ENCODE assay signal across 14 mouse cellular contexts in the genomic region with DNA sequence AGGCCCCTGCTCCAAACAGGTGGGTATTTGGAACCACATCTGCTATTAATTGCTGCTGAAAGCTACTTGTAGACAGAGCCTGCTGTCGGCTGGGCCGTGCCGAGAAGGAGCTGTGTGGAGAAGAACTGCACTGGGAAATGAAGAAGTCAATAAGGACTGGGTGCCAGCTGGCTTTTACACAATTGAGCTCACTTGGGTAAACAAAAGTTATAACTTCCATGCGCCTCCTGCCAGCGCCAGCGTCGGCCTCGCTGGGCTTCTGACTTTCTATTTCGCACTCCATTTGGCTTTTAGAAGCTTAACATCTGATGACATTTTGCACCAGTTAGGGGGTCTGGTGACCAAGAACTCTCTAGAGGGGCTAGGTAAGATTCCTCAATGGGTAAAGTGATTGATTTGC.
DNase-seq lines count a peak whose midpoint lies in the region; ATAC-seq lines count a peak whose summit lies in the region.
"Had no signal": no experiment of that assay in that cellular context is flagged by ENCODE, and none has a peak within 500 bp of the region (broad histone marks: within the 10 kb centered on the region; RNA-seq: fewer than 3 reads in every experiment).

No protein-coding gene starts in this region.

- H3K27ac ChIP-seq in limb, embryonic 11.5 days (replicated peaks; ENCODE audit: low read depth, low read length) = no peak overlapping the region
- H3K27ac ChIP-seq: forebrain, embryonic 13.5 days; hindbrain, embryonic 15.5 days; limb, embryonic 15.5 days had no signal

- no peak for ATAC-seq in limb, embryonic 11.5 days (ENCODE audit: insufficient number of reproducible peaks, low FRiP score, low TSS enrichment, low read depth)
- no peak for ATAC-seq in granulocyte monocyte progenitor cell, adult 5-6 weeks (replicated peaks; ENCODE audit: poor library complexity, severe bottlenecking)
- ATAC-seq: forebrain, embryonic 13.5 days had no signal

- no peak overlapping the region for H3K4me3 ChIP-seq in limb, embryonic 11.5 days (ENCODE audit: low read depth, low read length)
- H3K4me3 ChIP-seq: forebrain, embryonic 13.5 days; hindbrain, embryonic 15.5 days; limb, embryonic 15.5 days had no signal

- no peak overlapping the region for H3K9ac ChIP-seq in limb, embryonic 11.5 days (ENCODE audit: low read length)
- H3K9ac ChIP-seq: forebrain, embryonic 13.5 days; hindbrain, embryonic 15.5 days; limb, embryonic 15.5 days had no signal

- DNase-seq in adrenal gland, postnatal 14 days = peak; percentile 12
- no peak for DNase-seq in adrenal gland, adult (ENCODE audit: inconsistent age in 2 of 2, low spot score in 1 of 2)
- peak; percentile 1 for DNase-seq in kidney, adult 9 months
- DNase-seq in kidney, adult 8-10 months = no peak
- peak; percentile 22 for DNase-seq in embryo, embryonic 10.5 days (ENCODE audit: low spot score)
- peak; percentile 26 for DNase-seq in limb, embryonic 11.5 days (ENCODE audit: low spot score)
- no peak for DNase-seq in adipocyte (ENCODE audit: low spot score)
- DNase-seq: adrenal gland, adult 8-10 months; cerebellum, adult 9-10 months had no signal

- H3K27me3 ChIP-seq in limb, embryonic 11.5 days (ENCODE audit: control insufficient read depth, insufficient read depth, low read length) = no peaks in the 10 kb centered on the region
- H3K27me3 ChIP-seq: forebrain, embryonic 13.5 days; hindbrain, embryonic 15.5 days; limb, embryonic 15.5 days had no signal

- no peaks in the 10 kb centered on the region for H3K36me3 ChIP-seq in limb, embryonic 11.5 days (ENCODE audit: control insufficient read depth, insufficient read depth, low read length)
- H3K36me3 ChIP-seq: G1E; hindbrain, embryonic 15.5 days; limb, embryonic 15.5 days had no signal

- H3K4me2 ChIP-seq in limb, embryonic 11.5 days (ENCODE audit: low read depth, severe bottlenecking) = no peak overlapping the region
- H3K4me2 ChIP-seq: forebrain, embryonic 13.5 days; hindbrain, embryonic 15.5 days; limb, embryonic 15.5 days had no signal

- no peaks in the 10 kb centered on the region for H3K9me3 ChIP-seq in limb, embryonic 11.5 days (ENCODE audit: control insufficient read depth, low read length)
- H3K9me3 ChIP-seq: forebrain, embryonic 13.5 days; hindbrain, embryonic 15.5 days; limb, embryonic 15.5 days had no signal

- no peaks in the 10 kb centered on the region for H3K4me1 ChIP-seq in limb, embryonic 11.5 days (ENCODE audit: control insufficient read depth, insufficient read depth, low read length)
- H3K4me1 ChIP-seq: hindbrain, embryonic 15.5 days; limb, embryonic 15.5 days had no signal

- WGBS in limb, embryonic 11.5 days = 65% methylated on average over 9 of the region's 9 CpGs

Comparison
In these comparisons a context has a peak if more than half of its experiments do, and no peak if none do; other contexts are left out.
1. DNase-seq: peak in adrenal gland, postnatal 14 days (single experiment), kidney, adult 9 months (single experiment), embryo, embryonic 10.5 days (single experiment) and limb, embryonic 11.5 days (single experiment); none in adrenal gland, adult (0 of 2), kidney, adult 8-10 months (0 of 2) and adipocyte (single experiment).